Mouse (Mus musculus) layer of hippocampus, adult 9-11 months (tissue): ENCODE measurements at regions not wholly inside any gene's neighbourhood (a gene's known extent, or its start where the extent isn't known, plus 50 kb on each side); places are given as distances from the start of the nearest gene placed in this dataset.
A peak's percentile ranks its signal among the peaks of the same experiment; 100 is the strongest.
"Not testable (repeated sequence)": the region's sequence is repeated elsewhere in the genome, so short reads cannot be mapped to it uniquely, and the experiment has no call there.

Experiments used
- DNase-seq: peaks from one replicate; pipeline ENCODE4 v3.0.0; 2022

- no peak for DNase-seq
Measured at GRCm38 (mm10) chr15:4206371-4206770, 168.9 kb upstream of the Plcxd3 start.

GRCm38 (mm10) chr15:4213371-4213770 lies 161.9 kb upstream of the Plcxd3 start:
- no peak for DNase-seq

- peak; percentile 64 for DNase-seq
Measured at GRCm38 (mm10) chr15:4219102-4219501, 156.2 kb upstream of the Plcxd3 start.

GRCm38 (mm10) chr15:4228055-4228454 lies 147.2 kb upstream of the Plcxd3 start:
- no peak for DNase-seq

- no peak for DNase-seq
Measured at GRCm38 (mm10) chr15:4240649-4241048, 134.6 kb upstream of the Plcxd3 start.

GRCm38 (mm10) chr15:4247637-4248136 lies 127.6 kb upstream of the Plcxd3 start:
- no peak for DNase-seq

- no peak for DNase-seq
Measured at GRCm38 (mm10) chr15:4264601-4265000, 110.7 kb upstream of the Plcxd3 start.

GRCm38 (mm10) chr15:4269835-4270234 lies 105.5 kb upstream of the Plcxd3 start:
- no peak for DNase-seq

- DNase-seq: no peak
Measured at GRCm38 (mm10) chr15:4277011-4277410, 98.3 kb upstream of the Plcxd3 start.

- no peak for DNase-seq
Measured at GRCm38 (mm10) chr15:4307498-4307897, 67.8 kb upstream of the Plcxd3 start.

GRCm38 (mm10) chr15:4313698-4314097 lies 61.6 kb upstream of the Plcxd3 start:
- DNase-seq: not testable (repeated sequence)

GRCm38 (mm10) chr15:4315897-4316296 lies 59.4 kb upstream of the Plcxd3 start:
- DNase-seq: no peak
